ENCODE assay signal across 18 mouse cellular contexts in genomic region chr17:71689903-71690302, GRCm38 (mm10). TPM values are rescaled to one million over a fixed set of nuclear protein-coding genes. Genes with fewer than 3 reads are reported as not detected.
DNase-seq lines count a peak whose midpoint lies in the region; ATAC-seq and TF ChIP-seq lines count a peak whose summit lies in the region.
"Had no signal": no experiment of that assay in that cellular context is flagged by ENCODE, and none has a peak within 500 bp of the region (broad histone marks: within the 10 kb centered on the region; RNA-seq: fewer than 3 reads in every experiment).

No protein-coding gene starts in this region.

- no peak overlapping the region for H3K9ac ChIP-seq in CH12.LX (ENCODE audit: insufficient read depth, low read depth)
- H3K9ac ChIP-seq: hindbrain, embryonic 13.5 days had no signal

- no peaks in the 10 kb centered on the region for H3K79me2 ChIP-seq in CH12.LX (replicated peaks; ENCODE audit: control insufficient read depth, extremely low read depth, insufficient read depth, poor library complexity, severe bottlenecking)

- no peak for TF ChIP-seq CTCF in CH12.LX (conservative IDR thresholded peaks at IDR 0.05 in 1 of 2, IDR thresholded peaks at IDR 0.05 in 1 of 2; ENCODE audit: low read depth in 2 of 2, low read length in 2 of 2)

- peak; percentile 24; the same call in 1 of the 2 replicates for TF ChIP-seq EP300 in CH12.LX (IDR thresholded peaks at IDR 0.05; ENCODE audit: low read length)

- H3K36me3 ChIP-seq in CH12.LX (replicated peaks in 1 of 2; ENCODE audit: control insufficient read depth in 1 of 2, insufficient read depth in 1 of 2, low read length in 1 of 2): peaks cover 0 to 17% of the 10 kb centered on the region in 2 experiments
- H3K36me3 ChIP-seq: hindbrain, embryonic 13.5 days had no signal

- no peaks in the 10 kb centered on the region for H3K27me3 ChIP-seq in CH12.LX (replicated peaks)
- H3K27me3 ChIP-seq: hindbrain, embryonic 13.5 days had no signal

- no peak overlapping the region for H3K27ac ChIP-seq in CH12.LX (ENCODE audit: insufficient read depth, low read depth)
- H3K27ac ChIP-seq: heart, adult 2 months; hindbrain, embryonic 13.5 days had no signal

- no peaks in the 10 kb centered on the region for H3K9me3 ChIP-seq in CH12.LX (replicated peaks; ENCODE audit: low read length)

- no peak for ATAC-seq in megakaryocyte progenitor cell, adult 5-6 weeks (replicated peaks; ENCODE audit: poor library complexity)
- ATAC-seq: forebrain, embryonic 14.5 days; intestine, postnatal 0 days; midbrain, embryonic 16.5 days had no signal

- dilution Hi-C loops in CH12.LX (cut with MboI; ENCODE audit: extremely low pct_ligation_motif_present, extremely low pct_unique_long_range_greater_than_20kb, low sequenced_read_pairs): no loop called here

- TF ChIP-seq RAD21 in CH12.LX (IDR thresholded peaks at IDR 0.05; ENCODE audit: low read depth, low read length): no peak

- no peak overlapping the region for H3K4me2 ChIP-seq in CH12.LX (ENCODE audit: insufficient read depth, low read depth, poor library complexity, severe bottlenecking)
- H3K4me2 ChIP-seq: hindbrain, embryonic 13.5 days had no signal

- H3K4me1 ChIP-seq in CH12.LX (ENCODE audit: control insufficient read depth in 1 of 2, insufficient read depth in 2 of 2): peaks cover 32 to 86% of the 10 kb centered on the region in 2 experiments

- DNase-seq in heart, adult 11 months: peak; percentile 96
- DNase-seq in heart, adult 9 months (ENCODE audit: low spot score in 2 of 2): no peak
- DNase-seq in CH12.LX (ENCODE audit: extremely low read depth): no peak
- peak; percentile 63 for DNase-seq in kidney, postnatal 14 days
- peak; percentile 76 for DNase-seq in lung, postnatal 25 days (ENCODE audit: low spot score)
- DNase-seq in cerebellum, postnatal 10 days: no peak
- DNase-seq in embryo, embryonic 10 days (ENCODE audit: low spot score): no peak
- DNase-seq: adrenal gland, postnatal 36 days; cerebellum, postnatal 14 days; right cerebral cortex, postnatal 25 days had no signal

- peak overlapping the region in 1 of 3 experiments; percentile 58 for H3K4me3 ChIP-seq in CH12.LX (replicated peaks in 1 of 3; ENCODE audit: low read depth in 2 of 3, low read length in 2 of 3, poor library complexity in 1 of 3)
- H3K4me3 ChIP-seq: heart, adult 2 months; hindbrain, embryonic 13.5 days had no signal

- in situ Hi-C loops in CH12.LX (cut with MboI; ENCODE audit: low pct_ligation_motif_present, low pct_unique_long_range_greater_than_20kb, low sequenced_read_pairs): no loop called here

- TF ChIP-seq POLR2A in CH12.LX (IDR thresholded peaks at IDR 0.05; ENCODE audit: low read depth, low read length): no peak

TF ChIP-seq in CH12.LX, 34 proteins besides CTCF, POLR2A, EP300 and RAD21:
- TF ChIP-seq USF2 (conservative IDR thresholded peaks at IDR 0.05; ENCODE audit: low read depth, low read length): no peak
- no peak for TF ChIP-seq GABPA (IDR thresholded peaks at IDR 0.05; ENCODE audit: insufficient replicate concordance, low read depth, low read length)

RNA-seq across cellular contexts. Expression of gene Togaram2, which starts 16.8 kb away (rescaled TPM):
- total RNA-seq in CH12.LX (2012; rRNA removed): 0.71 and 0.76 TPM in 2 replicates
- 2.6 and 3.2 TPM in 2 replicates for total RNA-seq in CH12.LX (2014; rRNA removed)
- polyA plus RNA-seq in CH12.LX (2012; ENCODE audit: insufficient read length, low read depth): 17.6 and 19.6 TPM in 2 replicates
- not detected in 2 replicates for total RNA-seq in megakaryocyte progenitor cell, adult 5-6 weeks (2015)
- total RNA-seq in megakaryocyte progenitor cell, adult 5-6 weeks (2017): 0.03 TPM in 1 of 2 replicates, not detected in the other
- total RNA-seq: adrenal gland, postnatal 36 days; liver, adult 2 months had no signal
- polyA plus RNA-seq: liver, adult 2 months; neural tube, embryonic 11.5 days had no signal

Comparison
In these comparisons a context has a peak if more than half of its experiments do, and no peak if none do; other contexts are left out.
1. DNase-seq: peak in heart, adult 11 months (single experiment), kidney, postnatal 14 days (single experiment) and lung, postnatal 25 days (single experiment); none in heart, adult 9 months (0 of 2), CH12.LX (single experiment), cerebellum, postnatal 10 days (0 of 2) and embryo, embryonic 10 days (single experiment).